Mouse (Mus musculus): ENCODE data around the gene Trim33. TPM values are rescaled to one million over a fixed set of nuclear protein-coding genes. Genes with fewer than 3 reads are reported as not detected.

Trim33 gene
- polyA plus RNA-seq, 1 experiment from 2014 or later = 12.9 TPM

GRCm38 (mm10) chr3:103256089-103256819 lies 22.8 kb upstream of the Trim33 start:
- no peak overlapping the region for H3K4me3 ChIP-seq (replicated peaks; ENCODE audit: low read depth, low read length)
- no peaks in the 10 kb centered on the region for H3K4me1 ChIP-seq (replicated peaks; ENCODE audit: insufficient read depth, low read length)
- no peak for DNase-seq (ENCODE audit: low spot score)
- no peak overlapping the region for H3K27ac ChIP-seq
- H3K36me3 ChIP-seq (ENCODE audit: insufficient read depth, low read length) = no peaks in the 10 kb centered on the region
- H3K9me3 ChIP-seq (replicated peaks; ENCODE audit: low read length) = no peaks in the 10 kb centered on the region
- H3K9ac ChIP-seq (ENCODE audit: low read depth, low read length) = no peak overlapping the region
- 45% methylated on average over 10 of the region's 10 CpGs for WGBS
- H3K27me3 ChIP-seq (ENCODE audit: insufficient read depth, low read length) = no peaks in the 10 kb centered on the region
- no peak overlapping the region for H3K4me2 ChIP-seq (ENCODE audit: low read length)
- no peak for ATAC-seq (replicated peaks; ENCODE audit: low FRiP score, low read depth)
- TF ChIP-seq CTCF (IDR thresholded peaks at IDR 0.05; ENCODE audit: low read depth) = no peak

- Histone ChIP-seq H3K36me3 (ENCODE audit: insufficient read depth, low read length) (no peaks in the 10 kb centered on the region), H3K4me3 (replicated peaks; ENCODE audit: low read depth, low read length) (no peak overlapping the region), H3K27ac (no peak overlapping the region), H3K9ac (ENCODE audit: low read depth, low read length) (no peak overlapping the region), H3K27me3 (ENCODE audit: insufficient read depth, low read length) (no peaks in the 10 kb centered on the region), H3K9me3 (replicated peaks; ENCODE audit: low read length) (no peaks in the 10 kb centered on the region), H3K4me1 (replicated peaks; ENCODE audit: insufficient read depth, low read length) (no peaks in the 10 kb centered on the region), H3K4me2 (ENCODE audit: low read length) (no peak overlapping the region)
- 82% methylated on average over 12 of the region's 12 CpGs for WGBS
- no peak for DNase-seq (ENCODE audit: low spot score)
- ATAC-seq (replicated peaks; ENCODE audit: low FRiP score, low read depth) = no peak
- no peak for TF ChIP-seq CTCF (IDR thresholded peaks at IDR 0.05; ENCODE audit: low read depth)
Measured at GRCm38 (mm10) chr3:103262802-103263417, 16.2 kb upstream of the Trim33 start.

- Histone ChIP-seq H3K9ac (ENCODE audit: low read depth, low read length) (peak overlapping the region; percentile 98), H3K27me3 (ENCODE audit: insufficient read depth, low read length) (no peaks in the 10 kb centered on the region), H3K27ac (peak overlapping the region; percentile 97), H3K36me3 (ENCODE audit: insufficient read depth, low read length) (no peaks in the 10 kb centered on the region), H3K4me1 (replicated peaks; ENCODE audit: insufficient read depth, low read length) (0 out of 2 replicates have a peak, but pooled peaks cover 5% of the 10 kb centered on the region), H3K4me3 (replicated peaks; ENCODE audit: low read depth, low read length) (peak overlapping the region; percentile 99), H3K4me2 (ENCODE audit: low read length) (peak overlapping the region; percentile 68), H3K9me3 (replicated peaks; ENCODE audit: low read length) (no peaks in the 10 kb centered on the region)
- no peak for DNase-seq (ENCODE audit: low spot score)
- ATAC-seq (replicated peaks; ENCODE audit: low FRiP score, low read depth) = no peak
- TF ChIP-seq CTCF (IDR thresholded peaks at IDR 0.05; ENCODE audit: low read depth) = no peak
- 5% methylated on average over 11 of the region's 11 CpGs for WGBS
Measured at GRCm38 (mm10) chr3:103278561-103279181, 422 bp upstream of the Trim33 start.

- TF ChIP-seq CTCF (IDR thresholded peaks at IDR 0.05; ENCODE audit: low read depth) = no peak
- Histone ChIP-seq H3K9ac (ENCODE audit: low read depth, low read length) (peak overlapping the region; percentile 98), H3K4me3 (replicated peaks; ENCODE audit: low read depth, low read length) (peak overlapping the region; percentile 99), H3K36me3 (ENCODE audit: insufficient read depth, low read length) (no peaks in the 10 kb centered on the region), H3K4me1 (replicated peaks; ENCODE audit: insufficient read depth, low read length) (0 out of 2 replicates have a peak, but pooled peaks cover 5% of the 10 kb centered on the region), H3K4me2 (ENCODE audit: low read length) (peak overlapping the region; percentile 78), H3K9me3 (replicated peaks; ENCODE audit: low read length) (no peaks in the 10 kb centered on the region), H3K27me3 (ENCODE audit: insufficient read depth, low read length) (no peaks in the 10 kb centered on the region), H3K27ac (peak overlapping the region; percentile 97)
- DNase-seq (ENCODE audit: low spot score) = peak; percentile 55
- WGBS = under 1% methylated on average over 36 of the region's 36 CpGs
- ATAC-seq (replicated peaks; ENCODE audit: low FRiP score, low read depth) = peak; percentile 75
Measured at GRCm38 (mm10) chr3:103280241-103280761, 1.2 kb downstream of the Trim33 start.

- Histone ChIP-seq H3K27me3 (ENCODE audit: insufficient read depth, low read length) (no peaks in the 10 kb centered on the region), H3K4me3 (replicated peaks; ENCODE audit: low read depth, low read length) (peak overlapping the region; percentile 99), H3K4me2 (ENCODE audit: low read length) (peak overlapping the region; percentile 78), H3K9me3 (replicated peaks; ENCODE audit: low read length) (no peaks in the 10 kb centered on the region), H3K4me1 (replicated peaks; ENCODE audit: insufficient read depth, low read length) (0 out of 2 replicates have a peak, but pooled peaks cover 5% of the 10 kb centered on the region), H3K9ac (ENCODE audit: low read depth, low read length) (peak overlapping the region; percentile 98), H3K36me3 (ENCODE audit: insufficient read depth, low read length) (no peaks in the 10 kb centered on the region), H3K27ac (peak overlapping the region; percentile 97)
- TF ChIP-seq CTCF (IDR thresholded peaks at IDR 0.05; ENCODE audit: low read depth) = peak; percentile 20; the same call in 1 of the 2 replicates
- ATAC-seq (replicated peaks; ENCODE audit: low FRiP score, low read depth) = no peak
- peak; percentile 19 for DNase-seq (ENCODE audit: low spot score)
- 20% methylated on average over 5 of the region's 5 CpGs for WGBS
Measured at GRCm38 (mm10) chr3:103280875-103281274, 1.8 kb downstream of the Trim33 start.

- TF ChIP-seq CTCF (IDR thresholded peaks at IDR 0.05; ENCODE audit: low read depth) = no peak
- no peak overlapping the region for H3K9ac ChIP-seq (ENCODE audit: low read depth, low read length)
- H3K4me2 ChIP-seq (ENCODE audit: low read length) = no peak overlapping the region
- no peaks in the 10 kb centered on the region for H3K4me1 ChIP-seq (replicated peaks; ENCODE audit: insufficient read depth, low read length)
- H3K9me3 ChIP-seq (replicated peaks; ENCODE audit: low read length) = no peaks in the 10 kb centered on the region
- H3K27me3 ChIP-seq (ENCODE audit: insufficient read depth, low read length) = no peaks in the 10 kb centered on the region
- H3K36me3 ChIP-seq (ENCODE audit: insufficient read depth, low read length) = no peaks in the 10 kb centered on the region
- ATAC-seq (replicated peaks; ENCODE audit: low FRiP score, low read depth) (no peak), DNase-seq (ENCODE audit: low spot score) (no peak)
- no peak overlapping the region for H3K4me3 ChIP-seq (replicated peaks; ENCODE audit: low read depth, low read length)
- no peak overlapping the region for H3K27ac ChIP-seq
- WGBS = 84% methylated on average over 4 of the region's 4 CpGs
Measured at GRCm38 (mm10) chr3:103288761-103289160, 9.7 kb downstream of the Trim33 start.
